Comparison of ENCODE assay signal across 13 mouse cellular contexts in the genomic region with DNA sequence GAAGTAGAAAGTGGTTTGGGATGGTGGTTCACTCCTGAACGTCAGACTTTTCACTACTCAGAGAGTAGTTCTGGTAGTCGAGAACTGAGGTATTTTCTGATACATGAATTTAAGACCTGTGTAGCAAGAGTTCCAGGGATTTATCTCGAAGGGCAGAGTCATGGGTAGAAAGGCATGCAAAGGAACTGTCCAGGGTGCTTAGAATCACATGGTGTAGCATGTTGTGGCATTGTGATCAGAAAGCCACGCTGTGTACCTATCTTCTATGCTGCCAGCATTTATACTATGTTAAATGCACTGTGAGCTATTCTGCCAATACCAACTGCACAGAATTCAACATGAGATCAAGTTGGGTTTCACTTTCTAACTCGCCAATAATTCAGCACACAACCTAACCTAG.
DNase-seq lines count a peak whose midpoint lies in the region; ATAC-seq and TF ChIP-seq lines count a peak whose summit lies in the region.
"Had no signal": no experiment of that assay in that cellular context is flagged by ENCODE, and none has a peak within 500 bp of the region (broad histone marks: within the 10 kb centered on the region; RNA-seq: fewer than 3 reads in every experiment).

No protein-coding gene starts in this region.

- ATAC-seq in embryonic facial prominence, embryonic 11.5 days (replicated peaks; ENCODE audit: insufficient number of reproducible peaks, low FRiP score, low TSS enrichment, low read depth): no peak
- no peak for ATAC-seq in limb, embryonic 14.5 days (ENCODE audit: low FRiP score, low read depth)
- ATAC-seq in forebrain, embryonic 16.5 days: no peak

- TF ChIP-seq CTCF in lung, adult 2 months (IDR thresholded peaks at IDR 0.05; ENCODE audit: insufficient read depth, low read length): no peak

- DNase-seq in embryonic facial prominence, embryonic 11.5 days (ENCODE audit: low spot score): peak; percentile 76
- no peak for DNase-seq in embryonic facial prominence, embryonic 10.5 days (ENCODE audit: low spot score)
- DNase-seq in lung, postnatal 10 days: peak; percentile 8
- DNase-seq in lung, adult 2 months: no peak
- DNase-seq in ZHBTc4 (ENCODE audit: low read depth, low spot score): peak; percentile 35
- DNase-seq in limb, embryonic 14.5 days (ENCODE audit: low spot score): peak; percentile 62
- no peak for DNase-seq in gastrocnemius, postnatal 25 days
- DNase-seq: cerebellum, adult 9-11 months; midbrain, embryonic 14.5 days; right cerebral cortex, postnatal 14 days had no signal

- 72% methylated on average over 5 of the region's 5 CpGs for WGBS in embryonic facial prominence, embryonic 11.5 days
- 76% methylated on average over 5 of the region's 5 CpGs for WGBS in embryonic facial prominence, embryonic 10.5 days
- WGBS in lung, adult 2 months: 64% methylated on average over 5 of the region's 5 CpGs
- WGBS in limb, embryonic 14.5 days: 70% methylated on average over 5 of the region's 5 CpGs
- WGBS in forebrain, embryonic 16.5 days: 84% methylated on average over 5 of the region's 5 CpGs

- H3K4me1 ChIP-seq in embryonic facial prominence, embryonic 11.5 days (ENCODE audit: control insufficient read depth, insufficient read depth, low read length): no peaks in the 10 kb centered on the region
- peaks cover 5% of the 10 kb centered on the region; the same call in 1 of the 2 replicates for H3K4me1 ChIP-seq in embryonic facial prominence, embryonic 10.5 days
- no peaks in the 10 kb centered on the region for H3K4me1 ChIP-seq in lung, adult 2 months (ENCODE audit: control insufficient read depth, insufficient read depth, low read length)
- H3K4me1 ChIP-seq in limb, embryonic 14.5 days (ENCODE audit: control insufficient read depth, insufficient read depth, low read length): no peaks in the 10 kb centered on the region
- no peaks in the 10 kb centered on the region for H3K4me1 ChIP-seq in forebrain, embryonic 16.5 days (replicated peaks; ENCODE audit: control insufficient read depth, insufficient read depth, low read length)
- H3K4me1 ChIP-seq: neural tube, embryonic 15.5 days had no signal

- H3K9ac ChIP-seq in embryonic facial prominence, embryonic 11.5 days (replicated peaks; ENCODE audit: low read length): no peak overlapping the region
- no peak overlapping the region for H3K9ac ChIP-seq in limb, embryonic 14.5 days (ENCODE audit: low read depth, low read length, severe bottlenecking)
- H3K9ac ChIP-seq in forebrain, embryonic 16.5 days (replicated peaks; ENCODE audit: low read depth, low read length): no peak overlapping the region
- H3K9ac ChIP-seq: hindbrain, embryonic 14.5 days; neural tube, embryonic 15.5 days had no signal

- no peak overlapping the region for H3K4me3 ChIP-seq in embryonic facial prominence, embryonic 11.5 days (ENCODE audit: low read depth, low read length)
- no peak overlapping the region for H3K4me3 ChIP-seq in embryonic facial prominence, embryonic 10.5 days
- no peak overlapping the region for H3K4me3 ChIP-seq in lung, adult 2 months (replicated peaks; ENCODE audit: extremely low read depth, low read depth, low read length)
- H3K4me3 ChIP-seq in limb, embryonic 14.5 days (replicated peaks; ENCODE audit: low read length): no peak overlapping the region
- no peak overlapping the region for H3K4me3 ChIP-seq in forebrain, embryonic 16.5 days (replicated peaks; ENCODE audit: low read length)
- H3K4me3 ChIP-seq: neural tube, embryonic 15.5 days had no signal

- H3K4me2 ChIP-seq in embryonic facial prominence, embryonic 11.5 days (ENCODE audit: low read depth, low read length): no peak overlapping the region
- H3K4me2 ChIP-seq in limb, embryonic 14.5 days (replicated peaks; ENCODE audit: low read depth, low read length, severe bottlenecking): no peak overlapping the region
- H3K4me2 ChIP-seq in forebrain, embryonic 16.5 days (ENCODE audit: low read length): no peak overlapping the region
- H3K4me2 ChIP-seq: hindbrain, embryonic 14.5 days; neural tube, embryonic 15.5 days had no signal

- H3K9me3 ChIP-seq in embryonic facial prominence, embryonic 11.5 days (replicated peaks; ENCODE audit: control insufficient read depth, low read length): no peaks in the 10 kb centered on the region
- no peaks in the 10 kb centered on the region for H3K9me3 ChIP-seq in embryonic facial prominence, embryonic 10.5 days
- no peaks in the 10 kb centered on the region for H3K9me3 ChIP-seq in limb, embryonic 14.5 days (ENCODE audit: control insufficient read depth, low read length)
- no peaks in the 10 kb centered on the region for H3K9me3 ChIP-seq in forebrain, embryonic 16.5 days (ENCODE audit: control insufficient read depth, low read length)
- H3K9me3 ChIP-seq: neural tube, embryonic 15.5 days had no signal

- no peaks in the 10 kb centered on the region for H3K27me3 ChIP-seq in embryonic facial prominence, embryonic 11.5 days (ENCODE audit: control insufficient read depth, insufficient read depth, low read length)
- H3K27me3 ChIP-seq in embryonic facial prominence, embryonic 10.5 days (replicated peaks; ENCODE audit: low read depth, poor library complexity, severe bottlenecking): no peaks in the 10 kb centered on the region
- no peaks in the 10 kb centered on the region for H3K27me3 ChIP-seq in limb, embryonic 14.5 days (ENCODE audit: control insufficient read depth, insufficient read depth, low read length)
- no peaks in the 10 kb centered on the region for H3K27me3 ChIP-seq in forebrain, embryonic 16.5 days (replicated peaks; ENCODE audit: control insufficient read depth, insufficient read depth, low read length)
- H3K27me3 ChIP-seq: neural tube, embryonic 15.5 days had no signal

- no peak overlapping the region for H3K27ac ChIP-seq in embryonic facial prominence, embryonic 11.5 days (replicated peaks; ENCODE audit: low read depth, low read length)
- no peak overlapping the region for H3K27ac ChIP-seq in embryonic facial prominence, embryonic 10.5 days (replicated peaks)
- no peak overlapping the region for H3K27ac ChIP-seq in limb, embryonic 14.5 days (replicated peaks; ENCODE audit: low read depth, low read length)
- H3K27ac ChIP-seq in forebrain, embryonic 16.5 days (ENCODE audit: low read length): no peak overlapping the region
- H3K27ac ChIP-seq: hindbrain, embryonic 14.5 days; neural tube, embryonic 15.5 days had no signal

- H3K36me3 ChIP-seq in embryonic facial prominence, embryonic 11.5 days (replicated peaks; ENCODE audit: control insufficient read depth, insufficient read depth, low read depth, low read length): no peaks in the 10 kb centered on the region
- no peaks in the 10 kb centered on the region for H3K36me3 ChIP-seq in embryonic facial prominence, embryonic 10.5 days (replicated peaks)
- no peaks in the 10 kb centered on the region for H3K36me3 ChIP-seq in limb, embryonic 14.5 days (ENCODE audit: control insufficient read depth, insufficient read depth, low read length)
- no peaks in the 10 kb centered on the region for H3K36me3 ChIP-seq in forebrain, embryonic 16.5 days (ENCODE audit: control insufficient read depth, insufficient read depth)
- H3K36me3 ChIP-seq: neural tube, embryonic 15.5 days had no signal

- no peak for TF ChIP-seq POLR2A in lung, adult 2 months (IDR thresholded peaks at IDR 0.05; ENCODE audit: borderline replicate concordance, extremely low read depth, low read depth, low read length)
- no peak for TF ChIP-seq POLR2A in limb, embryonic 14.5 days (IDR thresholded peaks at IDR 0.05; ENCODE audit: borderline replicate concordance, extremely low read depth, insufficient read depth, insufficient read length)

Comparison
In these comparisons a context has a peak if more than half of its experiments do, and no peak if none do; other contexts are left out.
1. DNase-seq: peak in embryonic facial prominence, embryonic 11.5 days (single experiment), lung, postnatal 10 days (single experiment), ZHBTc4 (single experiment) and limb, embryonic 14.5 days (single experiment); none in embryonic facial prominence, embryonic 10.5 days (single experiment), lung, adult 2 months (single experiment) and gastrocnemius, postnatal 25 days (single experiment).